Mouse (Mus musculus): Measurements from ENCODE around the gene Nol12.

GRCm38 (mm10) chr15:78919914-78920313, 14.8 kb upstream of the Nol12 start:
- peak; percentile 77 for TF ChIP-seq EP300 (IDR thresholded peaks at IDR 0.05; ENCODE audit: low read length)
- no peak for TF ChIP-seq RAD21 (IDR thresholded peaks at IDR 0.05; ENCODE audit: low read depth, low read length)
